Mouse (Mus musculus) brain, adult 2 months (tissue): Measurements from ENCODE around the gene 2300002M23Rik.

Source experiments
- DNase-seq: peaks from one replicate; pipeline ENCODE4 v3.0.0; 2011; ENCODE audit warnings: low read depth, low spot score

Gene 2300002M23Rik

GRCm38 (mm10) chr17:35601736-35602354, 34.6 kb downstream of the 2300002M23Rik start:
- DNase-seq, result no peak

DNA sequence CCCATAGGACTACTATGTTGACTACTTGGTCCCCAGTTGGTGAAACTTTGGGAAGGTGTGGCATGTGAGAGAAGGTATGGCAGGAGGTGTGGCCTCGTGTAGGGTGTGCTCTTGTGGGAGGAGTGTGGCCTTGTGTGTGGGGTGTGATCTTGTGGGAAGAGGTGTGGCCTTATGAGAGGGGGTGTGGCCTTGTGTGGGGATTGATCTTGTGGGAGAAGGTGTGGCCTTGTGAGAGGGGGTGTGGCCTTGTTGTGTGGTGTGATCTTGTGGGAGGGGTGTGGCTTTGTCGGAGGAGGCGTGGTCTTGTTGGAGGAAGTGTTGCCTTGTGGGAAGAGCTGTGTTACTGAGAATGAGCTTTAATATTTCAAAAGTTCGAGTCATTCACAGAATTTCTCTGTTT, 49.9 kb downstream of the 2300002M23Rik start:
- no peak for DNase-seq
